Mouse (Mus musculus) liver, postnatal 0 days (tissue): ENCODE results near the gene Capn6. TPM values are rescaled to one million over a fixed set of nuclear protein-coding genes. Genes with fewer than 3 reads are reported as not detected.

ENCODE experiments used
- ATAC-seq: fragments of 200-750 bp; cut with Nextera tagmentation; 2 replicates; pipeline ENCODE4 v1.8.0; 2017; ENCODE audit warnings: mild to moderate bottlenecking, moderate library complexity
- DNase-seq: peaks from one replicate; pipeline ENCODE4 v3.0.0-alpha.2; 2016
- H3K27ac ChIP-seq: fragments of 300-500 bp; sonication (generic); 2 replicates; pipeline ENCODE4 v1.5.1; 2014; ENCODE audit warnings: antibody characterized with exemption, moderate library complexity, mild to moderate bottlenecking, low read depth
- H3K27me3 ChIP-seq: fragments of 300-500 bp; sonication (generic); 2 replicates; pipeline ENCODE4 v1.6.1; 2014; ENCODE audit warnings: low read length, control low read depth, mixed read lengths; ENCODE audit not compliant: insufficient read depth
- H3K36me3 ChIP-seq: fragments of 300-500 bp; sonication (generic); replicated peaks from 2 replicates; pipeline ENCODE4 v1.6.1; 2014; ENCODE audit warnings: mild to moderate bottlenecking, control low read depth, low read length, moderate library complexity, mixed read lengths; ENCODE audit not compliant: insufficient read depth
- H3K4me1 ChIP-seq: fragments of 300-500 bp; sonication (generic); 2 replicates; pipeline ENCODE4 v1.6.1; 2014; ENCODE audit warnings: antibody characterized with exemption, mild to moderate bottlenecking, control low read depth; ENCODE audit not compliant: insufficient read depth
- H3K4me2 ChIP-seq: fragments of 300-500 bp; sonication (generic); 2 replicates; pipeline ENCODE4 v1.6.1; 2014; ENCODE audit warnings: low read depth, mild to moderate bottlenecking, low read length, moderate library complexity, mixed read lengths
- H3K4me3 ChIP-seq: fragments of 300-500 bp; sonication (generic); 2 replicates; pipeline ENCODE4 v1.5.1; 2014; ENCODE audit warnings: low read depth, low read length
- H3K9ac ChIP-seq: fragments of 300-500 bp; sonication (generic); replicated peaks from 2 replicates; pipeline ENCODE4 v1.6.1; 2014; ENCODE audit warnings: mild to moderate bottlenecking, moderate library complexity
- H3K9me3 ChIP-seq: fragments of 300-500 bp; sonication (generic); 2 replicates; pipeline ENCODE4 v1.6.1; 2016; ENCODE audit warnings: mild to moderate bottlenecking, control low read depth, low read length, mixed read lengths
- CTCF ChIP-seq: sonication (generic); IDR thresholded peaks from 2 replicates; pipeline ENCODE4 v1.5.1; 2016; ENCODE audit warnings: antibody characterized with exemption, low read depth
- EP300 ChIP-seq: IDR thresholded peaks from 2 replicates; pipeline ENCODE4 v1.6.1; 2016; ENCODE audit warnings: antibody characterized with exemption, low read depth, mild to moderate bottlenecking
- WGBS: fragments of 180-500 bp; shearing (Covaris S2); extraction: QIAGEN DNeasy Blood & Tissue Kit; methylation state at CpG from one replicate; pipeline ENCODE4 v1.1.7; 2014; ENCODE audit not compliant: insufficient replicate concordance; 5-methylcytosine and 5-hydroxymethylcytosine counted together
- polyA plus RNA-seq: library from polyadenylated mRNA; unstranded; fragments of >200 nt; fragmentation: Nextera tagmentation; extraction: Ambion mirVana; gene quantifications from 2 replicates; pipeline ENCODE4 v1.2.1, GENCODE M21; 2015

The Capn6 gene
- polyA plus RNA-seq = 10.0 and 10.7 TPM in 2 replicates

- DNase-seq = peak; percentile 13
Observed at GRCm38 (mm10) chrX:143827212-143827611, at the start of gene Capn6. TSS of gene Capn6 (minus strand) at chrX:143827414.

GRCm38 (mm10) chrX:143867129-143867664, 40.0 kb upstream of the Capn6 start:
- no peak overlapping the region for H3K27ac ChIP-seq
- ATAC-seq = no peak
- DNase-seq = no peak
- no peaks in the 10 kb centered on the region for H3K36me3 ChIP-seq
- TF ChIP-seq EP300 (no peak), CTCF (no peak)
- no peaks in the 10 kb centered on the region for H3K27me3 ChIP-seq
- H3K4me3 ChIP-seq = no peak overlapping the region
- H3K4me2 ChIP-seq = no peak overlapping the region
- no peak overlapping the region for H3K9ac ChIP-seq
- no peaks in the 10 kb centered on the region for H3K9me3 ChIP-seq
- 69% methylated on average over 5 of the region's 5 CpGs for WGBS
- H3K4me1 ChIP-seq = no peaks in the 10 kb centered on the region

More at GRCm38 (mm10) chrX:143827212-143827611, at the start of gene Capn6:
- TF ChIP-seq CTCF (no peak), EP300 (no peak)
- H3K9ac ChIP-seq = no peak within 1 kb of the TSS
- H3K27me3 ChIP-seq = no peaks in the 10 kb centered on the region; the same call in 1 of the 2 replicates
- no peaks in the 10 kb centered on the region for H3K36me3 ChIP-seq
- WGBS = 60% methylated on average over 4 of the region's 4 CpGs
- no peak within 1 kb of the TSS for H3K27ac ChIP-seq
- no peak for ATAC-seq
- no peak within 1 kb of the TSS for H3K4me2 ChIP-seq
- H3K4me1 ChIP-seq = no peaks in the 10 kb centered on the region
- no peak within 1 kb of the TSS for H3K4me3 ChIP-seq
- H3K9me3 ChIP-seq = no peaks in the 10 kb centered on the region

DNA sequence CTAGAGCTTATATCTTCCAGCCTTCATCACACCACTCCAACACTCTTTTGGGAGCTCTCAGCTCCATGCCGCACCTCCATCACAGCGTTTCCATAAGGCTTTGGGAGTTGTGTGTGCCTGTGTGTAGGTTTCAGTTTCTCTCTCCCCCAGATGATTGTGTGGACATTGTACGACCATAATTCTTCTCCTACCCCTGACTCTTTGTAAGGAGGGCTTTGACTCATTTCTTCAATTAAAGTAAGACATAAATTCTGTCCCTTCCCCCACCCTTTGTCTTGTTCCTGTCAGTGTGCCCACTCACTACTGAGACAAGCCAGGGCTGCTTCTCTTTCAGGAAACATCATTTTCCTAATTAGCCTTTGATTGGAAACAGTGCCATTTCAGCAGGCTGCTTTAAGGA, 24.1 kb upstream of the Capn6 start:
- ATAC-seq = no peak
- DNase-seq = no peak
- H3K4me2 ChIP-seq = no peak overlapping the region
- H3K27me3 ChIP-seq = no peaks in the 10 kb centered on the region
- no peak for TF ChIP-seq EP300
- TF ChIP-seq CTCF = no peak
- no peak overlapping the region for H3K4me3 ChIP-seq
- no peak overlapping the region for H3K27ac ChIP-seq
- 75% methylated on average over 3 of the region's 3 CpGs for WGBS
- no peak overlapping the region for H3K9ac ChIP-seq
- H3K9me3 ChIP-seq = no peaks in the 10 kb centered on the region
- no peaks in the 10 kb centered on the region for H3K4me1 ChIP-seq
- no peaks in the 10 kb centered on the region for H3K36me3 ChIP-seq

GRCm38 (mm10) chrX:143849969-143850368, 22.8 kb upstream of the Capn6 start:
- Histone ChIP-seq H3K36me3 (no peaks in the 10 kb centered on the region), H3K4me3 (no peak overlapping the region), H3K9ac (no peak overlapping the region), H3K4me1 (no peaks in the 10 kb centered on the region), H3K27me3 (no peaks in the 10 kb centered on the region), H3K27ac (no peak overlapping the region), H3K9me3 (no peaks in the 10 kb centered on the region), H3K4me2 (no peak overlapping the region)
- 71% methylated on average over 3 of the region's 3 CpGs for WGBS
- no peak for DNase-seq
- ATAC-seq = no peak
- TF ChIP-seq EP300 (no peak), CTCF (no peak)

GRCm38 (mm10) chrX:143846637-143847036, 19.4 kb upstream of the Capn6 start:
- no peaks in the 10 kb centered on the region for H3K9me3 ChIP-seq
- no peaks in the 10 kb centered on the region for H3K27me3 ChIP-seq
- no peak overlapping the region for H3K4me3 ChIP-seq
- WGBS = 75% methylated on average over 3 of the region's 3 CpGs
- H3K9ac ChIP-seq = no peak overlapping the region
- H3K4me1 ChIP-seq = no peaks in the 10 kb centered on the region
- no peak overlapping the region for H3K4me2 ChIP-seq
- no peak overlapping the region for H3K27ac ChIP-seq
- TF ChIP-seq EP300 = no peak
- TF ChIP-seq CTCF = no peak
- no peak for DNase-seq
- no peak for ATAC-seq
- no peaks in the 10 kb centered on the region for H3K36me3 ChIP-seq

- Histone ChIP-seq H3K4me2 (no peak overlapping the region), H3K4me3 (no peak overlapping the region)
- ATAC-seq = no peak
Observed at GRCm38 (mm10) chrX:143826521-143826920, 693 bp downstream of the Capn6 start.

GRCm38 (mm10) chrX:143818961-143819360, 8.3 kb downstream of the Capn6 start:
- DNase-seq (no peak), ATAC-seq (no peak)
- no peak for TF ChIP-seq CTCF
- TF ChIP-seq EP300 = no peak
- no peak overlapping the region for H3K4me3 ChIP-seq
- 83% methylated on average over 2 of the region's 2 CpGs for WGBS
- no peaks in the 10 kb centered on the region for H3K27me3 ChIP-seq
- no peaks in the 10 kb centered on the region for H3K36me3 ChIP-seq
- no peak overlapping the region for H3K9ac ChIP-seq
- no peaks in the 10 kb centered on the region for H3K4me1 ChIP-seq
- H3K4me2 ChIP-seq = no peak overlapping the region
- H3K9me3 ChIP-seq = no peaks in the 10 kb centered on the region
- no peak overlapping the region for H3K27ac ChIP-seq

More at GRCm38 (mm10) chrX:143826521-143826920, 693 bp downstream of the Capn6 start:
- no peak for DNase-seq
- H3K9ac ChIP-seq = no peak overlapping the region
- H3K27me3 ChIP-seq = no peaks in the 10 kb centered on the region; the same call in 1 of the 2 replicates
- no peaks in the 10 kb centered on the region for H3K36me3 ChIP-seq
- no peaks in the 10 kb centered on the region for H3K4me1 ChIP-seq
- 30% methylated on average over 4 of the region's 4 CpGs for WGBS
- H3K9me3 ChIP-seq = no peaks in the 10 kb centered on the region
- TF ChIP-seq EP300 (no peak), CTCF (no peak)
- no peak overlapping the region for H3K27ac ChIP-seq
